Mouse (Mus musculus): ENCODE data around the gene Fam120a.

The Fam120a gene

DNA sequence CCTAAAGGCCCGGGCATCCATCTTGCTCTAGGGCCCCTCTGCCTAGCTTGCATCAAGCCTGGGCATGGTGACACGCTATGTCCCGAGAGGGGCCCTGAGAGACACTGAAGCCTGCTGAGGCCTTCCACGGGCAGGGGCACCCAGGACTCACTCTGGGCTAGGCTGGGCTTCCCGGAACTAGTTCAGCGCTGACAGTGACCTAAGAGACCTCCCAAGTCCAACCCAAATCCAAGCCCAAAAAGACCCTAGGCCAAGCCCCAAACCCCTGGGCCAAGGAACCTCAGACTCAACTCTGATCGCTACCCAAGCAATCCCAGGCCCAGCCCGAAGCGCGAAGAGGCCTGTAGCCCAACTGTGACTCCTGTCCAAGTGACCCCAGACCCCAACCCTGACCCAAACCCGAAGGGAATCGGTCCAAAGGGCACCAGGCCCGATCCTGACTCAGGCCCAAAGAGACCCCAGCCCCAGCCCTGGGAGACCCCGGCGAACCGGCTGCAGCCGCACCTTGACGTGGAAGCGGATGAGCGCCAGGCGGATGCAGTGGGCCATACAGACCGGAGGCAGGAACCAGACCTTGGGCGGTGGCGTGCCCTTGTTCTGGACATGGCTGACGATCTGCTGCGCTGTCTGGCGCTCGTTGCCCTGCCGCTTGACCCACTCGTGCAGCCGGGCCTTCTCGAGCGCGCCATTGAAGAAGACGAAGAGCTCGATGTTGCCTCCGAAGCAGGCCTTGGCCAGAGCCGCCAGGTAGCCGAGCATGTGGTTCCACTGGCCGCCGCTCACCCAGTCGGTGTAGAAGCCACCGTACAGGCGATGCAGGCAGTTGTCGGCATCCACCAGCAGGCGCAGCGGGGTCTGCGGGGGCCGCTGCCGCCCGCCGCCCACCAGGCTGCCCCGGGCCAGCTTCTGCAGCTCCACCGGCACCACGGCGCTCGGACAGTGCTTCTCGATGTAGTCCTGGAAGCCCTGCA, 681 bp downstream of the Fam120a start:
- CTCF ChIA-PET = no interaction called here

DNA sequence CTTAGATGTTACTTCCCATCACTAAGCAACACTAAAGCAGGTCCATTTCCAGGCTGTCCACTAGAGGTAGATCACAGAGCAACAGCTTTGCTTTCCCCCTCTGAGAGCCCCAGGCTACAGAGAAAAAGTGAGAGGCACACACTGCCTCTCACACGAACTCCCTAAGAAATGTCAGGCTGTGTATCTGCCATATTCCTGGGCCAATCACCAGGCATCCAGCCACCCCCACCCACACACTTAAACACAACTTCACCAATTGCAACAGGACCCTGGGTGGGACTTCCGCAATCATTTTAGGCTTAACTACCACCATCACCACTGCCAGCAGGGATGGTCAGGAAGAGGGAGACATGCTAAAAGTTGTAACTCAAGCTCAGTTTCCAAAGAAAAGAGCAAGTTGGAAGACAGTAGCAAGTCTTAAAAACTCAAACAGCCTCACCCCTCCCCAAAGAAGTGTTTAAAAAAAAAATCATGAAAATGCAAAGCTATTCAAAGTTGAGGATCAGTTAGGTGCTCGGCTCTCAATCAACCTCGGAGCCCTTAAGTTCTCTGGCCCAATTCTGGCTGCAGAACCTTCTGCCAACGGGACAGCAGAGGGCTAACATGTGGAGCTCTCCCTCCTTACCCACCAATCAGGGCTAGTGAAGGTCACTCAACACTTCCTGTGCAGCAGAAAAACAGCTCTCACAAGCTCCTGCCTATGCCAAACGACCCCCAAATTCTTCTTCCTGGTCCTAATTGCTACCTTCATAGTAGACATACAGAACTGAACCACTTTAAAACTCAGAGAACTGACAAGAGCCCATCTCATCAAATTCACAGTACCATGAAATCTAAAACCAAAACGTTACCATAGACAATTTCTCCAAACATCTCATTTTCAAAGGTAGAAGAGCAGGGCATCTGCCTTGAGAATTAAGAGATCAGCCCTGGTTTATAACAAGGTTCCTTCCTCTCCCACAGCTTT, 2.0 kb downstream of the Fam120a start:
- CTCF ChIA-PET = interaction anchor here (0.7 kb wide), 1 partner anchor 110 kb away, joined by 4 read pairs; no protein-coding TSS in a partner anchor

DNA sequence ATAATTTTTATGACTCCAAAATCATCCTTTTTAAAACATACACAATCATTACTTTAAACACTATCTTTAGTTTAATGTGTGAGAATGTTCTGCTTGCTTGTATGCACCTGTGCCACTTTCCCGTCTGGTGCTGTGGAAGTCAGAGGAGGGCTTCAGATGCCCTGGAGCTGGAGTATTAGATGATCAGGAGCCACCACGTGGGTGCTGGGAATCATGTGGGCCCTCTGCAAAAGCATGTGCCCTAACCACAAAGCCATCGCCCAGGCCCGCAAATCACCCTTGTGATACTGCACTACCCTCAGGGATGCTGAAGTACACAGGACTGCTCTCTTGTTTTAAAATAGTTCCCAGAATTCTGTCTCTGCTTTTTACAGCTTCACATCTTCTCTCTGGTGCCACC, 3.0 kb downstream of the Fam120a start:
- CTCF ChIA-PET = interaction anchor here (1.1 kb wide), 1 partner anchor 93 kb away, joined by 3 read pairs; no protein-coding TSS in a partner anchor

DNA sequence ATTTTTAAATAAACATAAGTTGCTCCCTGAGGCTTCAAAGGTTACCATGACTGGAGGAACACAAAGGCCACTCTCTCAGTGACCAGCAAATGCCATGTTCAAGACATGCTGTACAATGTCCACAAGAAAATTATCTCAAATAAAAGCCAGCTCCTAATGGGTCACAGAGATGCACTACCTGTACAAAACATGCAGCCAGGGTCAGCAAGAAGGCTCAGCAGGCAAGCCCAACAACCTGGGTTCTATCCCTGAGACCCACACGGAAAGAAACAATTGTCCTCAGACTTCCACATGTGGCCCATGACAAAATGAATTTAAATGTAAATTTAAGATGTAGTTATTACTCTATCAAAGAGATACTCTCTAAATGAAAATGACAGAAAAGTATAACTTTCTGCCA, 4.7 kb downstream of the Fam120a start:
- CTCF ChIA-PET = interaction anchor here (0.6 kb wide), 1 partner anchor 107 kb away, joined by 3 read pairs; no protein-coding TSS in a partner anchor

DNA sequence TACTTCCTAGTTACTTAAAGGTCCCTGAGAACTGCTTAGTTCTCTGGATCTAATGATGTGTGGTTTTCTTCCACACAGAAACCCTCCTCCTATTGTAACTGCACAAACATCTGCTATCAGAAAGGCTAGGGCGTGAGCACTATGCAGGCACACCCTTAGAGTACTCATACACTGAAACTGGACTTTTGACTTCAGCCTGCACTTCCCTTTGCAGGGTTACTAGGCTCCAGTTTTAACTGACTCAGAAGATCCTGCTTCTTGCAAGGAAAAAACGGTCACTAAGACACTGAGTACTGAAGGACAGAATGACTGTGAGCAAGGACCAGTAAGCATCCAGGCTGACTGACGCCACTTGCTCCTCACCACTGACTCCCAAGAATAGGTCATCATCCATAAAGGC, 5.3 kb downstream of the Fam120a start:
- CTCF ChIA-PET = interaction anchor here (0.6 kb wide), 1 partner anchor 106 kb away, joined by 3 read pairs; no protein-coding TSS in a partner anchor

DNA sequence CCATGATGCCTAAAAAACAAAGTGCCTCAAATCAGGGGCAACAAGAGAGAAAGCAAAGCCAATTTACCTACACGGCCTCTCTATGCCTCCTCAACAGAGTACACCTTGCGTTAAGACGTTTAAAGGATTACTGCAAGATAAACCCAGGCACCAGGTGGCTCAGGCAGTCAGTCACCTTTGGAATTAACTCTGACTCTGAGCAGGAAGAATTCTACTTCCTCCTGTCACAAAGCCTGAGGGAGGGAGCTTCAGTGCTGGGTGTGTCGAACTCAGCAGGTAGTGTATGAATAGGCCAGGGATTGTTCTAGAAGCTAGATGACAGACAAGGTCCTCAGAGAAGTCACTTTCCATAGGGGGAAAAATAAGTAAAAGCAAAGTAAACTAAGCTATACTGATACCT, 9.2 kb downstream of the Fam120a start:
- CTCF ChIA-PET = no interaction called here

DNA sequence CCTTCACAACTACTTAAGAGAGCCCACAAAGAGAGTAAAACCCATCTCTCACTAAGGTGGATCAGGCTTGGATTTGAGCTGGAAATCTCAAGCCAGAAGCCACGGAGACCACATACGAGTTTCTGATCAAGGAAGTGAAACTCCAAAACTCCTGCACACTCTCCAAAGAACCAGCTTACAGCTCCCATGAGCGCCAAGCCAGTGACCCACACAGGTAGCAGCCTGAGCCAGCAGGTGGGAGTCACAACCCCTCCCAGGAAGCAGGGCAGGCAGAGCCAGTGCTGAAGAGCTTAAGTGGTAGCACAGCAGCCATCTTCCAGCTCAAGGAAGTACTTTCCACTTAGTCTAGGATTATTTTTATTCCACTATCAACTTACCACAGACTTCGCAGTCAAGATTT, 13.0 kb downstream of the Fam120a start:
- CTCF ChIA-PET = interaction anchor here (0.6 to 0.8 kb wide), 2 partner anchors 53 to 83 kb away, joined by 4 to 31 read pairs; no protein-coding TSS in a partner anchor

DNA sequence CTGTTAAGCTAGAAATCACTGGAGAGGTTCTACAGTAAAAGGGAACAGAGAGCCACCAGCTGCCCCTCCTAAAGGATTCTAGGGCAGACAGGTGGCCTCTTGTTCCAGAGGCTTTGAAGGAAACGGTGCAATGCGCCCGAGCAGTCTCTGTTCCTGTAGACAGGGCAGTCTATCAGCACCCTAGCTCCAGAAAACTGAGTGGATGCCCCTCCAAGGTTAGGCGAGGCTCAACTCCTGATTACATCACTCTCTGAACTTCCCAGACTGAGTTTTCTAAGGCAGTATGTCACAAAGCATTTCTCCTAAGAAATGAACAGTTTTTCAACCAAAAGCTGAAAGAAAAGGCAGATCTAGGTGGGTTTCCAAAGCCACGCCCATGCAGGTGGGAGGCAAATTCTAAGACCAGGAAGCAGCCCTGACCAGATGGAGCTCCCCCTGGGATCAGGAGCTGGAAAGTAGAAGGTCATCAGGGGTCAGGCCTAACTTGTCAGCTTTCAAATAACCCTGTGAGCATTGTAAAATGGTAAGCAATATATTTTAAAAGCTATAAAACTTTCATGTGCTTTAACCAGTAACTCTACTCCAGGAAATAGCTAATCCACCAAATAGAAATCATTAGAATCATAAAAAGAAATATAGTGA, 17.1 kb downstream of the Fam120a start:
- CTCF ChIA-PET = no interaction called here

DNA sequence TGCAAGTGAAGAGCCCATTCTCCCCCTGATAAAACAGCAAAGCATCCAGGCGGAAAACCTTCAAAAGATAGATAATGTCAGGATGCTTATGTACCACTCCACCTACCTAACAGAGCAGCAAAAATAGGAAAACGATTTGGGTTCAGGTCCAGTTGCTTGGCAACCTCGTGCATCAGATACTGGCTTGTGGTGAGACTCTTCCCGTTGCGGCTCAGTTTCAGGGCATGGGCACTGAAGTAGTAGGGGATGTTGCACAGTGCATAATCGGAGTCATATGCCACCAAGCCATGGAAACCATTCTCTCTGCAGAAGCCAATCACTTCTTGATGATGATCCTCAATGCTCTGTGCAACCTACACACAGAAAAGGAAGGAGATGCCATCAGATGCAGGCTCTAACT, 18.9 kb downstream of the Fam120a start:
- CTCF ChIA-PET = no interaction called here

DNA sequence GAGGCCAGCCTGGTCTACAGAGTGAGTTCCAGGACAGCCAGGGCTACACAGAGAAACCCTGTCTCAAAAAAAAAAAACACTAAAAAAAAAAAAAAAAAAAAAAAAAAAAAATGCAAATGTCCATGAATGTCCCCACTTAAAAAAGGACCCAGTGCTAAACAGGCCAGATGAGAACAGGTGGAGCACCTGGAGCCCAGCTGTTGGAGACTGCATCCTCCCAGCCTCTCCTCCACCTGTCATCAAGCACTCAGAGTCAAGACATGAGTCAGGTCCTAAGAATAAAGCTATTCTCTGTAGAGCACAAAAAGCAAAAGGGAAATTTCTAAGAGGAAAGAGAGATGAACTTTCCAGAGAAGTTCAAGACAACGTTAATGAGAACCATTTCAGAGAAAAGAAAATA, 23.2 kb downstream of the Fam120a start:
- CTCF ChIA-PET = interaction anchor here (0.7 kb wide), 2 partner anchors 9 to 243 kb away, joined by 4 to 10 read pairs; partner anchors contain the start of gene Ninj1

DNA sequence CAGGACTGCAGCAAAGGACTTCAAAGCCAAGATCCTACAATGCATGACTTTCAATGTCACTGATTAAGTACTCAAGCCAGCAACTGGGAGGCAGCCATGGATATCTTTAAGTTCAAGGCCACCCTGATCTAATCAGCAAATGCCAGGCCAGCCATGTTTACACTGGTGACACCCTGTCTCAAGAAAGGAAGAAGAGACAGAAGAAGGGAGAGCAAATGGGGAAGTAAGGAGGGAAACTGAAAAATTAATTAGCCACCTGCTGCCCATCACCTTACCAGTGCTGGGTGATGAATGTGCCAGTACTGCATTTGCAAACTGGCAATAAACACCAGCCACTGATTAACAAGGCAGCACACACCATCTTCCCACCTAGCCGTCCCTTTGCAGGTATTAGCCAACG, 25.3 kb downstream of the Fam120a start:
- CTCF ChIA-PET = interaction anchor here (0.7 kb wide), 1 partner anchor 92 kb away, joined by 3 read pairs; no protein-coding TSS in a partner anchor

DNA sequence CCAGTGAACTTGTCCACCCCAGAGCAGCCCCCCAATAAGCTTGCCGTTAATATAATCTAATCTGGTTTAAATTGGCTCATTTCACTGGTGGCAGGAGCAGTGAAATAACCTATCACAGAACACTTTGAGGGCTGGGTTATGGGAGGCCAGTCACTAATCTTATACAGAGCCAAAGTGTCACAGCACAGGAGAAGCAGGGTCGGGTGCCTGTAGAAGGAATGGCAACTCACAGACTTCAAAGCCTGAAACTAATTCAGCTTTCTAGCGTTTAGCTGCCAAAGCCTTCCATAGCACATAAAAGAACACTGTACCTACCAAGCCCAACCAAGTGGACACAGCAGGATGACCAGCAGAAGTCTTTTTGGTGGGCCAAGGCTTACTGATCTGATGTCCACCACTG, 26.0 kb downstream of the Fam120a start:
- CTCF ChIA-PET = interaction anchor here (0.6 kb wide), 1 partner anchor 33 kb away, joined by 3 read pairs; no protein-coding TSS in a partner anchor

DNA sequence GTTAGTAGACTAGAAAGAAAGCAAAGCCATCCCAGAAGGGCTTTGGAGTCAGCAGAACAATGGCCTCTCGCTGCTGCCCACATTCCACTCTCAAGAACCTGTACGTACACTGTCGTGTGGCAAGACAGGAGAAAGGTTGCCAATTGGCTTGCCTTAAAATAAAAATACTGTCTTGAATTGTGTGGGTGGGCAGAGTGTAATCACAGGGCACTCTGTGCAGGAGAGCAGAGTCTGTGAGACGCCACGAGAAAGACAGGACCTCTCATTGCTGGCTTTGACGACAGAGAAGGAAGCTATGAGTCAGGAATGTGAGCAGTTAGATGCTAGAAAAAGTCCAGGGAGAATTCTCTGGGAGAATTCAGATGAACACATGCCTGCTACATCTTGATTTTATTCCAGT, 33.2 kb downstream of the Fam120a start:
- CTCF ChIA-PET = no interaction called here

DNA sequence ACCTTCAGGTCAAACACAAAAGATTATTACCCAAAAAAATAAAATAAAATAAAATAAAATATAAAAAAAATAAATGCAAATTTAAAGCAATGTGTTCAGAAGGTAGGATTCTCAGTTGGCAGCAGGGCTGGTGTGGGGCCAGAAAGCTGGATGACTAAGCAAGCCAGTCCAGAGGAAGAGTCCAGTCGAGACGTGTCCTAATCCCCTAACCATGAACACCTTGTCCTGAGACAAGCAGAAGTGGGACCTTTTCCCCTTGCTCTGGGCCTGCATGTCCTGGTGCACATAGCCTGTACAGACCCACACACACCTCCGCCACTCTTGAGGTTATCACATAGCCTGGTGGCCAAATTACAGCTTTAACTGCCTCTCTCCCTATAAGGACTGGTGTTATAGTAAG, 35.1 kb downstream of the Fam120a start:
- CTCF ChIA-PET = no interaction called here

DNA sequence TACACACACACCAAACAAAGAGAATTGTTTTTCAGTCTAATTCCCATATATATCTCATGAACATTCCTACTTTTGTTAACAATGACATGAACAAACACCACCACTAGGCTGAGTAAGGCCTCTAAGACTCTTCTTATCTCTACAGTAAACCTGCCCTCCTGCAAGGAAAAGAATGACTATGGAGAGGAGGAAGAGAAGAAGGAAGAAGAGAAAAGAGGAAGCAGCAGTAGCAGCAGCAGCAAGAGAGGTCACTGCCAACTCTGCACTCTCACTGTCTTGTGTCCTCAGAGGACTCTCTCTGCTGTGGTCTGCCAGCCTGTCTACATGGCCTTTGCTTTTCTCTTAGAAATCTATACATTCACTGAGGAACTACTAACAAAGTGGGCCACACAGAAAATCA, 36.1 kb downstream of the Fam120a start:
- CTCF ChIA-PET = no interaction called here

DNA sequence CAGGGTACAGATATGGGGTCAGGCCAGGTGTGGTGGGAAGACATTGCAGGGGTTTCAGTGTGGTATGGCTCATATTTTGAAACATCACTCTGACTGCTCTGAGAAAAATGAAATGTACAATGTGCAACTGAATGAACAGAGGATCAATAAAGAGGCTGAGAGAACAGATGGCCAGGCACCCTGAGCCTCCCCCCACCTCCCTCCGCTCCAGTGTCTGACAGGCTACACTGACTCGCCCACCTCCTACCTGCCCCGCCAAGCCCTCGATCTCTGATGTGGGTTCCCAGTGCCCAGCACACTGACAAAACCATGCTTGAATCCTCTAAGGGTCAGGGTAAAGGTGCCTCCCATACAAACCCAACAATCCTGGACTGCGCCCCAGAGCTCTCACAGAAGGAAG, 36.6 kb downstream of the Fam120a start:
- CTCF ChIA-PET = no interaction called here

DNA sequence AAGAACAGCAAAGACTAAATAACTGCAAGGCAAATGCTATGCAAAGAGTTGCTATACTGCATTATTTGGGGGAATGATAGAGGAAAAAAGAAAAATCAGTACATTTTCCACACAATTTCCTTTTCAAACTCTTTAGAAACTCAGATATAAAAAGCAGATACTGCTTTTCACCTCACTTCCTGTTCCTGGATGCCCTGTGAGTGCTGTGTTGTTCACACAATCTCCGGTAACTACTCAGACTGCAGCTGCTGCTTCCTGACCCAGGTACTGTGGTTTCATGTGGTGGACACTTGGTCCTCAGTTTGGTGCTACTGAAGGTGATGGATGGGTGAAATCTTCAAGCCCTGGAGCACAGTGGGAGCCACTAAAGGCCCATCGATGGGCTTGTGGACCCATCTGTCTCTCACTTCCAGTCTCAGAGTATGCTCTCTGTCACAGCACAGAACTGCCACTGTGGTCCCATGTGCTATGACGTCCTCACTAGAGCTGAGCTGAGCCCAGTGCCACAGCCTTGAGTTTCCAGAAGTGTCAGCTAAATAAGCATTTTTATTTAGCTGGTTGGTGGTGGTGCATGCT, 38.2 kb downstream of the Fam120a start:
- CTCF ChIA-PET = no interaction called here

DNA sequence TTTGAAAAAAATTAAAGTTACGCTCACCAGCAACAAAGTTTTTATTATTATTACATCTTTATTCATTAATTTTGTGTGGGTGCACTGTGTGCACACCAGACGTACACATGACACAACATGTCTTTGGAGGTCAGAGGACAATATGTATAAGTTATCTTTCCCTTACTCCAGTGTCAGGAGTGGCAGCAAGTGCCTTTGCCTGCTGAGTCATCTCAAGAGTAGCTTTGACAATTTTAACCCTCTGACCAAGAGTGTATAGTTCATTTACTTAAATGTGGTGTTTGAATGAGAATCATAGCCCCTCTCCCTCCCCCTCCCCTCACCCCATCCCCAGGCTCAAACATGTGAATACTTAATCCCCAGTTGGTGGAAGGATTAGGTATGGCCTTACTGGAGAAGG, 40.2 kb downstream of the Fam120a start:
- CTCF ChIA-PET = no interaction called here

DNA sequence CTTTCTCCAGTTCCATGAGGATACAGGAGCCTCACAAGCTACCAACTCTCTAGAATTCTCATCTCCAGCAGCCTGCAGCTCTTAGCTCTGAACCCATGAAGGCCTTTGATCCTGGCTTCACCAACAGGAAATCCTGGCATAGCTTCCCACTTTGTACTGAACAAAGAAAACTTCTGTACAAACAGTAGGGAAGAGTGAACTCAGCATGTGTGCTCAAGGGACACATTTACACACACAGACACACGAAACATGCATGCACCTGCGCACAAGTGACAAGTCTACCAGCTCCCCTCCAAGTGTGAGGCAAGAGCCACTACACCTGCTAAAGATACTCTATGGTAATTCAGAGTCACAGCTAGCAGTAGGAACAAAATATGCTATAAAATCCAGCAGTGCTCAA, 45.1 kb downstream of the Fam120a start:
- CTCF ChIA-PET = no interaction called here

DNA sequence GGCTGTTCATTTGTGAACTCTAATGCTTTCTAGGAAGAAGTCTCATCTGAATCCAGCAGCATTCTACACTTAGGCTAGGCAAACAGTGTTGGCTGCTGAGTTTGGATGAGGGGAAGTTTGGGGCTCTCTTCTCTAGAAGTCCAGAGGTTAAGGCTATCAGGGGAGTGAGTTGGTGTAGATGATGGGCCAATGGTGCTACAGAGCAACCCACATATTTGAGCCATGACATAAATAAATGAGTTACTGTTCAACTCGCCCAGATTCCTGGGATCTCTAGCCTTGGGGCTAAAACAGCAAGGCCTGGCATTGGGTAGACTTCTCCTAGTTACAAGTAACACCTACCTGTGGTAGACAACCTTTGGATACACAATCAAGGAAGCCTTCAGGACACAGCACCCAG, 46.6 kb downstream of the Fam120a start:
- CTCF ChIA-PET = no interaction called here

DNA sequence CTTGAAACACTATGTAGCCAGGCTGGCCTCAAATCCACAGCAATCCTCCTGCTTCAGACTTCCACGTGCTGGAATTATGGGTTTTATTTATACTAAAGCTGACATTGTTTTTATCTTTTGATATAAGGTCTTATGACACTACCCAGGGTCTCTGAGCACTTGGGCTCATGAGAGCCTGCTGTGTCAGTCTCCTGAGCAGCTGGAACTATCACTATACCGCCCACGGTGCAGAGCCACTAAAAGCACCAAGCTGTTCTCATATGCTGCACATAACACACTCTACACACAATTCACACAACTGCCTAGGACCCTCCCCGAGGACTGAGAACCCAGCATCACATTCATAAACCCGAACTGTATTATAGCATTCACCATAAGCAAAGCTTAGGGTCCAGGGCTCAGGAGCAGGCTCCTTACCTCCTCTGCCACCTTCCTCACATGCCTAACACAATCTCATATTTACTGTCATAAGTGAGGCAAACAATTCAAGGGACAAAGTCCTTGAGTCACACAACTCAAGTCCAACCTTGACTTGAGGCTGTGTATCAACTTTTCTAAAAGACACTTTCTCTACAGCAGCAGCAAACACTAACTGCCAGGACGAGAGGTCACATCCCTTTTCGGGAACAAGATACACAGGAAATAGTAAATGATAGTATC, 47.9 kb downstream of the Fam120a start:
- CTCF ChIA-PET = no interaction called here

Measured in spleen, embryonic (tissue).